Mouse (Mus musculus): Measurements from ENCODE around the gene Gigyf2.

The Gigyf2 gene

DNA sequence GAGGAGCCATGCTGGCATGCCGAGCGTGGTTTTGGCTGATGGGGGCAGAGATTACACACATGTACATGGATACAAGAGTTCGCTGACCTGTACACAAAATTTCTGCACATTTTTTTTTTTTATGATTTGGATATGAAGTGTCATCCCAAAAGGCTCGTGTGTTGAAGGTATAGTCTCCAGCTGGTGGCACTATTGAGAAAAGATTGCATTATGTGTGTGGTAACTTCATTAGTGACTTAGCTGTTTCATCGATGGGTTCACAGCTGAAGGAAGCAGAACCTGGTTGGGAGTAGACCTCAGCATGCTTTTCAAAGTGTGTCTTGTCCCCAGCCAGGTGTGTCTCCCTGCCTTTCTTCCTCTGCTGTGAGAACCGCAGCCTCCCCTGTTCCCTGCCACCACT lies 141.5 kb downstream of the Gigyf2 start:
- CTCF ChIA-PET = interaction anchor here in 1 of 4 experiments (0.6 to 2.3 kb wide), 2 partner anchors 10 to 145 kb away, joined by 3 to 8 read pairs; no protein-coding TSS in a partner anchor
- POLR2A ChIA-PET = interaction anchor here in 3 of 4 experiments (1.1 to 2.4 kb wide), 4 partner anchors 9 to 219 kb away, joined by 3 to 17 read pairs (median 6); no protein-coding TSS in a partner anchor

DNA sequence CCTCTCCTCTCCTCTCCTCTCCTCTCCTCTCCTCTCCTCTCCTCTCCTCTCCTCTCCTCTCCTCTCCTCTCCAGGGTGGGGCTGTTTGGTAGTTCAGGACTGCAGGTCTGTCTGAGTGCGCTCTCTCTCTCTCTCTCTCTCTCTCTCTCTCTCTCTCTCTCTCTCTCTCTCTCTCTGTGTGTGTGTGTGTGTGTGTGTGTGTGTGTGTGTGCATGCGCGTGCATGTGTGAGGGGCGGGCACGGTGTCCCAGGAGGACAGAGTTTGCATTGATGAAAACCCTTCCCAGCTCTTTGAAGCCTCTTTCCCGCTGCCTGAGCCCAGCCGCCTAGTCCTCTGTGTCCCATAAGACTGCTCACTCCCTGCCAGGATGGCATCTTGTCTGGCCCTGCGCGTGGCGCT lies 143.2 kb downstream of the Gigyf2 start, which contains the start of gene Snorc:
Snorc (plus strand) TSS at position 301 of the 400 bp plus-strand sequence.
- CTCF ChIA-PET = interaction anchor here in 1 of 4 experiments (0.6 kb wide), 1 partner anchor 436 kb away, joined by 3 read pairs; no protein-coding TSS in a partner anchor
- POLR2A ChIA-PET = interaction anchor here in 3 of 4 experiments (0.6 to 1.5 kb wide), 4 partner anchors 15 to 205 kb away, joined by 3 to 4 read pairs (median 3); no protein-coding TSS in a partner anchor

- POLR2A ChIA-PET = interaction anchor here in 2 of 4 experiments (1.4 kb wide), 2 partner anchors 21 to 245 kb away, joined by 3 read pairs; no protein-coding TSS in a partner anchor
- CTCF ChIA-PET = no interaction called here
Observed at GRCm38 (mm10) chr1:87471914-87472313, 145.1 kb downstream of the Gigyf2 start.

GRCm38 (mm10) chr1:87472576-87472975 lies 145.8 kb downstream of the Gigyf2 start:
- ChIA-PET POLR2A (interaction anchor here in 2 of 4 experiments (0.7 to 1.4 kb wide), 3 partner anchors 22 to 246 kb away, joined by 3 read pairs; no protein-coding TSS in a partner anchor), CTCF (no interaction called here)

DNA sequence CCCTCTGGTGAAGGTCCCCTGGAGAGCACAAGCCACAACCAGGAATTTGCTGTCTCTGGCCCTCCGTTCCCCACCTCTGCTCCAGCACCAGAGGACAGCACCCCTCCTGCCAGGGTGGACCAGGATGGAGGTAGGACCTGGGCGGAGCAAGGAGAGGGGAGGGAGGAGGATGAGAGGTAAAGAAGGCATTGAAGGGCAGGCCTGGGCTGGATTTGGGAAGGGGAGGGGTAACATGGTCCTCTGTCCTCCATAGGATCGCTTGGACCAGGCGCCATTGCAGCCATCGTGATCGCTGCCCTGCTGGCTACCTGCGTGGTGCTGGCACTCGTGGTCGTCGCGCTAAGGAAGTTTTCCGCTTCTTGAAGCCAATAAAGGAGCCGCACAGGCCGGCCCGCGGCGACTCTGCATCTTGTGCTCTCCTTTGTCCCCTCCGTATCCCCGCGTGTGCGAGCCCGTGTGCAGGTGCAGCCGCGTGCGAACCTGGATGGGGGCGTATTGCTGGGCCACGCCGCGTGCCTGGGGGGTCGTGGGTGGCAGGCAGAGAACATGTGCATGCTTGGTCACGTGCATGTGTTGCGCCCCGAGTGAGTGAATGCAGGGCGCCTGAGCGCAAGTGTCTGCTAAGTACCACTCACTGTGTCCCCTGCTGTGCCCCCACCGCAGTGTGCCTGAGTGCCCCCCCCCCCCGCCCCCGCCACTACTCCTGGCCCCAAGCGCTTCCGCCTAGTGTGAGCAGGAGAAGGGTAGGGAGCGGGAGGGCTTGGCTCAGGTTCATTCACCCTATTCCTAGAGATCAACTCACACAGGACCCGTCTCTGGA lies 148.5 kb downstream of the Gigyf2 start:
- POLR2A ChIA-PET = interaction anchor here in 2 of 4 experiments (1.0 to 1.4 kb wide), 2 partner anchors 76 to 92 kb away, joined by 3 to 5 read pairs; no protein-coding TSS in a partner anchor
- CTCF ChIA-PET = no interaction called here

- ChIA-PET CTCF (interaction anchor here in 1 of 4 experiments (0.7 kb wide), 1 partner anchor 308 kb away, joined by 3 read pairs; no protein-coding TSS in a partner anchor), POLR2A (interaction anchor here in 1 of 4 experiments (0.6 kb wide), 1 partner anchor 9 kb away, joined by 4 read pairs; no protein-coding TSS in a partner anchor)
Observed at GRCm38 (mm10) chr1:87482546-87482945, 155.7 kb downstream of the Gigyf2 start.

GRCm38 (mm10) chr1:87486386-87486785 lies 159.6 kb downstream of the Gigyf2 start:
- CTCF ChIA-PET = no interaction called here
- POLR2A ChIA-PET = interaction anchor here in 1 of 4 experiments (0.5 kb wide), 1 partner anchor 269 kb away, joined by 3 read pairs; no protein-coding TSS in a partner anchor

GRCm38 (mm10) chr1:87492285-87492684 lies 165.5 kb downstream of the Gigyf2 start:
- ChIA-PET POLR2A (no interaction called here), CTCF (interaction anchor here in 1 of 4 experiments (0.6 kb wide), 2 partner anchors 166 to 1076 kb away, joined by 3 to 4 read pairs; partner anchors contain the start of gene Gigyf2)

GRCm38 (mm10) chr1:87493542-87493941 lies 166.7 kb downstream of the Gigyf2 start:
- ChIA-PET CTCF (no interaction called here), POLR2A (interaction anchor here in 1 of 4 experiments (0.6 kb wide), 2 partner anchors 133 to 224 kb away, joined by 3 to 4 read pairs; no protein-coding TSS in a partner anchor)

All from embryonic stem cell, embryonic (primary cell).